Mouse (Mus musculus) embryonic facial prominence, embryonic 12.5 days (tissue): ENCODE results near the gene Stag1. TPM values are rescaled to one million over a fixed set of nuclear protein-coding genes. Genes with fewer than 3 reads are reported as not detected.

Experiments used
- ATAC-seq: fragments of 200-750 bp; cut with Nextera tagmentation; 2 replicates; pipeline ENCODE4 v1.8.0; 2017; ENCODE audit not compliant: insufficient number of reproducible peaks, insufficient read depth, low FRiP score, low TSS enrichment
- H3K27ac ChIP-seq: fragments of 300-500 bp; sonication (generic); 2 replicates; pipeline ENCODE4 v1.5.1; 2016; ENCODE audit warnings: mild to moderate bottlenecking
- H3K27me3 ChIP-seq: fragments of 300-500 bp; sonication (generic); 2 replicates; pipeline ENCODE4 v1.6.1; 2016; ENCODE audit warnings: mild to moderate bottlenecking, moderate library complexity
- H3K36me3 ChIP-seq: fragments of 300-500 bp; sonication (generic); 2 replicates; pipeline ENCODE4 v1.6.1; 2016; ENCODE audit warnings: mild to moderate bottlenecking
- H3K4me1 ChIP-seq: fragments of 300-500 bp; sonication (generic); 2 replicates; pipeline ENCODE4 v1.6.1; 2016
- H3K4me2 ChIP-seq: fragments of 300-500 bp; sonication (generic); replicated peaks from 2 replicates; pipeline ENCODE4 v1.6.1; 2016; ENCODE audit warnings: mild to moderate bottlenecking, moderate library complexity
- H3K4me3 ChIP-seq: fragments of 300-500 bp; sonication (generic); 2 replicates; pipeline ENCODE4 v1.5.1; 2016; ENCODE audit warnings: mild to moderate bottlenecking
- H3K9ac ChIP-seq: fragments of 300-500 bp; sonication (generic); 2 replicates; pipeline ENCODE4 v1.6.1; 2016; ENCODE audit warnings: mild to moderate bottlenecking, moderate library complexity
- H3K9me3 ChIP-seq: fragments of 300-500 bp; sonication (generic); 2 replicates; pipeline ENCODE4 v1.6.1; 2016; ENCODE audit warnings: mild to moderate bottlenecking, moderate library complexity
- WGBS: fragments of 180-500 bp; shearing (Covaris S2); methylation state at CpG from one replicate; pipeline ENCODE4 v1.1.7; 2016; 5-methylcytosine and 5-hydroxymethylcytosine counted together
- polyA plus RNA-seq: library from polyadenylated mRNA; unstranded; fragments of >200 nt; fragmentation: Nextera tagmentation; extraction: Ambion mirVana; gene quantifications from 2 replicates; pipeline ENCODE4 v1.2.1, GENCODE M21; 2016

The Stag1 gene
- polyA plus RNA-seq, 1 experiment from 2014 or later, result 60.6 TPM

GRCm38 (mm10) chr9:100647774-100648323 lies 50.3 kb downstream of the Stag1 start:
- no peak overlapping the region for H3K27ac ChIP-seq
- H3K9ac ChIP-seq, result no peak overlapping the region
- no peaks in the 10 kb centered on the region for H3K27me3 ChIP-seq
- no peaks in the 10 kb centered on the region for H3K36me3 ChIP-seq
- H3K4me3 ChIP-seq, result no peak overlapping the region
- no peaks in the 10 kb centered on the region for H3K9me3 ChIP-seq
- 95% methylated on average over 2 of the region's 2 CpGs for WGBS
- ATAC-seq, result no peak
- no peak overlapping the region for H3K4me2 ChIP-seq
- peaks cover 5% of the 10 kb centered on the region; the same call in 1 of the 2 replicates for H3K4me1 ChIP-seq

- no peaks in the 10 kb centered on the region for H3K36me3 ChIP-seq
These were observed 56.5 kb downstream of the Stag1 start for GRCm38 (mm10) chr9:100654104-100654503.

GRCm38 (mm10) chr9:100656058-100656457 lies 58.5 kb downstream of the Stag1 start:
- ATAC-seq, result no peak
- Histone ChIP-seq H3K9me3 (no peaks in the 10 kb centered on the region), H3K27me3 (no peaks in the 10 kb centered on the region), H3K27ac (no peak overlapping the region), H3K36me3 (no peaks in the 10 kb centered on the region), H3K4me3 (no peak overlapping the region), H3K9ac (no peak overlapping the region), H3K4me2 (no peak overlapping the region), H3K4me1 (no peaks in the 10 kb centered on the region)
- 96% methylated on average over 4 of the region's 4 CpGs for WGBS

More at GRCm38 (mm10) chr9:100654104-100654503, 56.5 kb downstream of the Stag1 start:
- Histone ChIP-seq H3K4me2 (no peak overlapping the region), H3K9me3 (no peaks in the 10 kb centered on the region), H3K4me1 (no peaks in the 10 kb centered on the region), H3K27me3 (no peaks in the 10 kb centered on the region), H3K9ac (no peak overlapping the region), H3K27ac (no peak overlapping the region), H3K4me3 (no peak overlapping the region)
- 89% methylated on average over 3 of the region's 3 CpGs for WGBS
- ATAC-seq, result no peak

GRCm38 (mm10) chr9:100660587-100660986 lies 63.0 kb downstream of the Stag1 start:
- H3K9me3 ChIP-seq, result no peaks in the 10 kb centered on the region
- H3K27ac ChIP-seq, result no peak overlapping the region
- no peak overlapping the region for H3K9ac ChIP-seq
- no peaks in the 10 kb centered on the region for H3K27me3 ChIP-seq
- no peaks in the 10 kb centered on the region for H3K36me3 ChIP-seq
- H3K4me2 ChIP-seq, result no peak overlapping the region
- no peaks in the 10 kb centered on the region for H3K4me1 ChIP-seq
- ATAC-seq, result no peak
- no peak overlapping the region for H3K4me3 ChIP-seq

- H3K4me3 ChIP-seq, result no peak overlapping the region
- WGBS, result 90% methylated on average over 4 of the region's 4 CpGs
- H3K36me3 ChIP-seq, result no peaks in the 10 kb centered on the region
- H3K4me1 ChIP-seq, result no peaks in the 10 kb centered on the region
- no peaks in the 10 kb centered on the region for H3K9me3 ChIP-seq
- H3K27ac ChIP-seq, result no peak overlapping the region
- ATAC-seq, result no peak
- H3K27me3 ChIP-seq, result no peaks in the 10 kb centered on the region
- no peak overlapping the region for H3K9ac ChIP-seq
- H3K4me2 ChIP-seq, result no peak overlapping the region
These were observed 66.0 kb downstream of the Stag1 start for GRCm38 (mm10) chr9:100663473-100664134.

- ATAC-seq, result no peak
- Histone ChIP-seq H3K36me3 (no peaks in the 10 kb centered on the region), H3K9ac (no peak overlapping the region), H3K4me3 (no peak overlapping the region), H3K4me1 (no peaks in the 10 kb centered on the region), H3K4me2 (no peak overlapping the region), H3K27ac (no peak overlapping the region), H3K27me3 (no peaks in the 10 kb centered on the region), H3K9me3 (no peaks in the 10 kb centered on the region)
- 79% methylated on average over 5 of the region's 5 CpGs for WGBS
These were observed 72.6 kb downstream of the Stag1 start for GRCm38 (mm10) chr9:100670151-100670550.

GRCm38 (mm10) chr9:100679036-100679435 lies 81.4 kb downstream of the Stag1 start:
- Histone ChIP-seq H3K36me3 (no peaks in the 10 kb centered on the region), H3K4me3 (no peak overlapping the region), H3K9me3 (no peaks in the 10 kb centered on the region), H3K27me3 (no peaks in the 10 kb centered on the region), H3K27ac (no peak overlapping the region), H3K9ac (no peak overlapping the region), H3K4me2 (no peak overlapping the region), H3K4me1 (no peaks in the 10 kb centered on the region)
- ATAC-seq, result no peak

- Histone ChIP-seq H3K9ac (no peak overlapping the region), H3K4me3 (no peak overlapping the region), H3K27me3 (no peaks in the 10 kb centered on the region), H3K4me1 (no peaks in the 10 kb centered on the region), H3K36me3 (no peaks in the 10 kb centered on the region), H3K9me3 (no peaks in the 10 kb centered on the region), H3K4me2 (no peak overlapping the region), H3K27ac (no peak overlapping the region)
- no peak for ATAC-seq
These were observed 84.7 kb downstream of the Stag1 start for GRCm38 (mm10) chr9:100682285-100682684.

GRCm38 (mm10) chr9:100685769-100686487 lies 88.3 kb downstream of the Stag1 start:
- no peaks in the 10 kb centered on the region for H3K36me3 ChIP-seq
- H3K27me3 ChIP-seq, result no peaks in the 10 kb centered on the region
- H3K4me3 ChIP-seq, result no peak overlapping the region
- no peak overlapping the region for H3K27ac ChIP-seq
- no peak overlapping the region for H3K4me2 ChIP-seq
- H3K9ac ChIP-seq, result no peak overlapping the region
- 21% methylated on average over 3 of the region's 3 CpGs for WGBS
- ATAC-seq, result no peak
- H3K4me1 ChIP-seq, result no peaks in the 10 kb centered on the region
- no peaks in the 10 kb centered on the region for H3K9me3 ChIP-seq

- H3K4me2 ChIP-seq, result no peak overlapping the region
- no peak overlapping the region for H3K9ac ChIP-seq
- ATAC-seq, result no peak
- no peak overlapping the region for H3K4me3 ChIP-seq
- H3K27me3 ChIP-seq, result no peaks in the 10 kb centered on the region
- H3K27ac ChIP-seq, result no peak overlapping the region
- WGBS, result 81% methylated on average over 3 of the region's 3 CpGs
- no peaks in the 10 kb centered on the region for H3K4me1 ChIP-seq
- H3K36me3 ChIP-seq, result no peaks in the 10 kb centered on the region
- H3K9me3 ChIP-seq, result no peaks in the 10 kb centered on the region
These were observed 92.2 kb downstream of the Stag1 start for GRCm38 (mm10) chr9:100689765-100690316.

- Histone ChIP-seq H3K27ac (no peak overlapping the region), H3K9me3 (no peaks in the 10 kb centered on the region), H3K4me2 (no peak overlapping the region), H3K9ac (no peak overlapping the region), H3K4me1 (no peaks in the 10 kb centered on the region), H3K36me3 (no peaks in the 10 kb centered on the region), H3K4me3 (no peak overlapping the region), H3K27me3 (no peaks in the 10 kb centered on the region)
- 94% methylated on average over 1 of the region's 1 CpGs for WGBS
- no peak for ATAC-seq
These were observed 94.6 kb downstream of the Stag1 start for GRCm38 (mm10) chr9:100692239-100692638.

- no peaks in the 10 kb centered on the region for H3K27me3 ChIP-seq
- no peak overlapping the region for H3K27ac ChIP-seq
- H3K4me3 ChIP-seq, result no peak overlapping the region
- no peak for ATAC-seq
- no peak overlapping the region for H3K4me2 ChIP-seq
- WGBS, result 91% methylated on average over 2 of the region's 2 CpGs
- H3K4me1 ChIP-seq, result no peaks in the 10 kb centered on the region
- no peaks in the 10 kb centered on the region for H3K36me3 ChIP-seq
- no peaks in the 10 kb centered on the region for H3K9me3 ChIP-seq
- H3K9ac ChIP-seq, result no peak overlapping the region
These were observed 98.9 kb downstream of the Stag1 start for GRCm38 (mm10) chr9:100696537-100696936.
